Mouse (Mus musculus) adipocyte (in vitro differentiated cells): ENCODE results near the gene Gpa33.
A peak's percentile ranks its signal among the peaks of the same experiment; 100 is the strongest.

Experiments
- DNase-seq: peaks from one replicate; pipeline ENCODE4 v3.0.0-alpha.2; 2016; ENCODE audit warnings: low spot score

Gpa33 gene

GRCm38 (mm10) chr1:166165159-166165558 lies 35.1 kb downstream of the Gpa33 start:
- DNase-seq, result no peak

GRCm38 (mm10) chr1:166167405-166167804 lies 37.4 kb downstream of the Gpa33 start:
- DNase-seq, result no peak

- no peak for DNase-seq
Measured at GRCm38 (mm10) chr1:166168017-166168416, 38.0 kb downstream of the Gpa33 start.

GRCm38 (mm10) chr1:166169713-166170112 lies 39.7 kb downstream of the Gpa33 start:
- no peak for DNase-seq

- DNase-seq, result no peak
Measured at GRCm38 (mm10) chr1:166170852-166171251, 40.8 kb downstream of the Gpa33 start.

- DNase-seq, result no peak
Measured at GRCm38 (mm10) chr1:166172992-166173391, 43.0 kb downstream of the Gpa33 start.

- no peak for DNase-seq
Measured at GRCm38 (mm10) chr1:166173621-166174020, 43.6 kb downstream of the Gpa33 start.

GRCm38 (mm10) chr1:166181510-166181909 lies 51.5 kb downstream of the Gpa33 start:
- DNase-seq, result no peak

GRCm38 (mm10) chr1:166182952-166183627 lies 53.1 kb downstream of the Gpa33 start:
- peak; percentile 30 for DNase-seq

GRCm38 (mm10) chr1:166184391-166185229 lies 54.6 kb downstream of the Gpa33 start:
- DNase-seq, result no peak

GRCm38 (mm10) chr1:166185357-166185756 lies 55.3 kb downstream of the Gpa33 start:
- no peak for DNase-seq

- no peak for DNase-seq
Measured at GRCm38 (mm10) chr1:166189821-166190220, 59.8 kb downstream of the Gpa33 start.

GRCm38 (mm10) chr1:166204171-166204570 lies 74.1 kb downstream of the Gpa33 start:
- DNase-seq, result no peak

- DNase-seq, result no peak
Measured at GRCm38 (mm10) chr1:166205159-166205558, 75.1 kb downstream of the Gpa33 start.

GRCm38 (mm10) chr1:166209371-166209770 lies 79.3 kb downstream of the Gpa33 start:
- no peak for DNase-seq

GRCm38 (mm10) chr1:166214181-166214580 lies 84.1 kb downstream of the Gpa33 start:
- peak; percentile 8 for DNase-seq
